Mouse (Mus musculus): ENCODE measurements at regions not wholly inside any gene's neighbourhood (a gene's known extent, or its start where the extent isn't known, plus 50 kb on each side); places are given as distances from the start of the nearest gene placed in this dataset.

- peak; percentile 48 for TF ChIP-seq CTCF (IDR thresholded peaks at IDR 0.05; ENCODE audit: control insufficient read depth, insufficient read depth, insufficient read length)
- no peak for TF ChIP-seq USF1 (IDR thresholded peaks at IDR 0.05; ENCODE audit: low read depth)
- TF ChIP-seq MYOG (IDR thresholded peaks at IDR 0.05; ENCODE audit: control insufficient read depth, extremely low read depth, insufficient read length) = no peak
- TF ChIP-seq FOSL1 (IDR thresholded peaks at IDR 0.05; ENCODE audit: insufficient read depth, low read length, poor library complexity, severe bottlenecking) = no peak
- TF ChIP-seq MAX (IDR thresholded peaks at IDR 0.05) = no peak
- TF ChIP-seq CEBPB (IDR thresholded peaks at IDR 0.05; ENCODE audit: low read depth) = no peak
- no peak for TF ChIP-seq MYOD1 (IDR thresholded peaks at IDR 0.05; ENCODE audit: control insufficient read depth, insufficient read length, low read depth)
Observed at GRCm38 (mm10) chr10:99577041-99577681, 182.3 kb downstream of the Csl start.
